Mouse (Mus musculus) kidney, postnatal 0 days (tissue): ENCODE measurements around the gene Nedd8. TPM values are rescaled to one million over a fixed set of nuclear protein-coding genes. Genes with fewer than 3 reads are reported as not detected.

ENCODE experiments used
- ATAC-seq: fragments of 200-750 bp; cut with Nextera tagmentation; replicated peaks from 2 replicates; pipeline ENCODE4 v1.8.0; 2017; ENCODE audit warnings: low read depth, moderate number of reproducible peaks, moderate TSS enrichment, moderate library complexity; ENCODE audit not compliant: low FRiP score
- DNase-seq: peaks from one replicate; pipeline ENCODE4 v3.0.0-alpha.2; 2016; ENCODE audit warnings: low spot score
- H3K27ac ChIP-seq: fragments of 300-500 bp; sonication (generic); 2 replicates; pipeline ENCODE4 v1.5.1; 2014; ENCODE audit warnings: mild to moderate bottlenecking
- H3K27me3 ChIP-seq: fragments of 300-500 bp; sonication (generic); 2 replicates; pipeline ENCODE4 v1.6.1; 2014; ENCODE audit warnings: low read length, mixed read lengths; ENCODE audit not compliant: insufficient read depth
- H3K36me3 ChIP-seq: fragments of 300-500 bp; sonication (generic); 2 replicates; pipeline ENCODE4 v1.6.1; 2014; ENCODE audit warnings: low read length, mixed read lengths; ENCODE audit not compliant: insufficient read depth
- H3K4me1 ChIP-seq: fragments of 300-500 bp; sonication (generic); replicated peaks from 2 replicates; pipeline ENCODE4 v1.6.1; 2014; ENCODE audit warnings: antibody characterized with exemption, low read length, mixed read lengths; ENCODE audit not compliant: insufficient read depth
- H3K4me2 ChIP-seq: fragments of 300-500 bp; sonication (generic); 2 replicates; pipeline ENCODE4 v1.6.1; 2014; ENCODE audit warnings: mild to moderate bottlenecking, low read length, moderate library complexity, mixed read lengths
- H3K4me3 ChIP-seq: fragments of 300-500 bp; sonication (generic); replicated peaks from 2 replicates; pipeline ENCODE4 v1.5.1; 2014; ENCODE audit warnings: low read depth, low read length
- H3K9ac ChIP-seq: fragments of 300-500 bp; sonication (generic); 2 replicates; pipeline ENCODE4 v1.6.1; 2014; ENCODE audit warnings: low read depth, low read length
- H3K9me3 ChIP-seq: fragments of 300-500 bp; sonication (generic); replicated peaks from 2 replicates; pipeline ENCODE4 v1.6.1; 2016; ENCODE audit warnings: low read length, inconsistent platforms, mixed read lengths
- CTCF ChIP-seq: IDR thresholded peaks from 2 replicates; pipeline ENCODE4 v1.5.1; 2016; ENCODE audit warnings: antibody characterized with exemption, low read depth, mild to moderate bottlenecking, moderate library complexity
- WGBS: fragments of 180-500 bp; shearing (Covaris S2); extraction: QIAGEN DNeasy Blood & Tissue Kit; methylation state at CpG from one replicate; pipeline ENCODE4 v1.1.7; 2014; 5-methylcytosine and 5-hydroxymethylcytosine counted together
- polyA plus RNA-seq: library from polyadenylated mRNA; unstranded; fragments of >200 nt; fragmentation: Nextera tagmentation; extraction: Ambion mirVana; gene quantifications from 2 replicates; pipeline ENCODE4 v1.2.1, GENCODE M21; 2015

Gene Nedd8
- polyA plus RNA-seq, 1 experiment from 2014 or later = 548 TPM

GRCm38 (mm10) chr14:55658011-55658410, 13.9 kb downstream of the Nedd8 start:
- DNase-seq (no peak), ATAC-seq (peak; percentile 61)
- no peak for TF ChIP-seq CTCF
- Histone ChIP-seq H3K4me2 (no peak overlapping the region), H3K36me3 (peaks cover 11% of the 10 kb centered on the region; the same call in 1 of the 2 replicates), H3K27ac (no peak overlapping the region), H3K4me1 (0 out of 2 replicates have a peak, but pooled peaks cover 3% of the 10 kb centered on the region), H3K9me3 (no peaks in the 10 kb centered on the region), H3K4me3 (no peak overlapping the region), H3K27me3 (no peaks in the 10 kb centered on the region), H3K9ac (no peak overlapping the region)
- WGBS = 81% methylated on average over 5 of the region's 5 CpGs

DNA sequence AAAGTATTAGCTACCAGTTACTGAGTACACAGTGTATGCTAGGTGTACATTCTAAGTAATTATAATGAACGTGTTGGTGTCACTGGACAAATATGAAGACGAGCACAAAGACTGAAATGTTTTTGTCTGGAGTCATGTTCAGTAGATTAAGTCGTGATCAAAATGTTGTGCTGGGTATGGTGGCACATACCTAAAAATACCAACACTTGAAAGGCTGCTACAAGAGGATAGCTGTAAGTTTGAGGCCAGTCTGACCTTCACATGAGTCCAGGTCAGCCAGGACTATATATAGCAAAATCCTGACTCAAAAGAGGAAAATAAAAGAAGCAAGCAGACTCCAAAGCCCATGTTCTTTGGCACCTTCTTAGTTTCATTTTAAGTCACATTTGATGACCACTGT, 15.0 kb downstream of the Nedd8 start:
- Histone ChIP-seq H3K4me2 (no peak overlapping the region), H3K27me3 (no peaks in the 10 kb centered on the region), H3K36me3 (peaks cover 6% of the 10 kb centered on the region; the same call in 1 of the 2 replicates), H3K9ac (no peak overlapping the region), H3K4me1 (0 out of 2 replicates have a peak, but pooled peaks cover 3% of the 10 kb centered on the region), H3K9me3 (no peaks in the 10 kb centered on the region), H3K4me3 (no peak overlapping the region), H3K27ac (no peak overlapping the region)
- no peak for ATAC-seq
- no peak for DNase-seq
- TF ChIP-seq CTCF = no peak
- 87% methylated on average over 3 of the region's 3 CpGs for WGBS

GRCm38 (mm10) chr14:55651528-55651927, 20.4 kb downstream of the Nedd8 start:
- ATAC-seq = no peak

GRCm38 (mm10) chr14:55649884-55650283, 22.0 kb downstream of the Nedd8 start, which contains the start of gene Tssk4:
Tssk4 (plus strand) TSS chr14:55650184.
- 91% methylated on average over 2 of the region's 2 CpGs for WGBS
- H3K36me3 ChIP-seq = 0 out of 2 replicates have a peak, but pooled peaks cover 6% of the 10 kb centered on the region
- no peak within 1 kb of the TSS for H3K4me3 ChIP-seq
- no peak within 1 kb of the TSS for H3K27ac ChIP-seq
- no peak within 1 kb of the TSS for H3K4me2 ChIP-seq
- H3K27me3 ChIP-seq = no peaks in the 10 kb centered on the region
- no peak for DNase-seq
- no peak for TF ChIP-seq CTCF
- H3K9me3 ChIP-seq = no peaks in the 10 kb centered on the region
- no peak within 1 kb of the TSS for H3K9ac ChIP-seq
- H3K4me1 ChIP-seq = no peaks in the 10 kb centered on the region; the same call in 1 of the 2 replicates
- no peak for ATAC-seq

More at GRCm38 (mm10) chr14:55651528-55651927, 20.4 kb downstream of the Nedd8 start:
- H3K9me3 ChIP-seq = no peaks in the 10 kb centered on the region
- 90% methylated on average over 7 of the region's 7 CpGs for WGBS
- H3K9ac ChIP-seq = no peak overlapping the region
- H3K36me3 ChIP-seq = 0 out of 2 replicates have a peak, but pooled peaks cover 2% of the 10 kb centered on the region
- no peak overlapping the region for H3K4me2 ChIP-seq
- no peaks in the 10 kb centered on the region for H3K27me3 ChIP-seq
- H3K4me3 ChIP-seq = no peak overlapping the region
- H3K4me1 ChIP-seq = no peaks in the 10 kb centered on the region
- no peak for TF ChIP-seq CTCF
- H3K27ac ChIP-seq = no peak overlapping the region
- no peak for DNase-seq

GRCm38 (mm10) chr14:55644261-55644888, 27.5 kb downstream of the Nedd8 start:
- Histone ChIP-seq H3K36me3 (peaks cover 21% of the 10 kb centered on the region; the same call in 1 of the 2 replicates), H3K4me2 (peak overlapping the region; percentile 81), H3K27ac (peak overlapping the region; percentile 96), H3K27me3 (no peaks in the 10 kb centered on the region), H3K9me3 (no peaks in the 10 kb centered on the region), H3K4me3 (peak overlapping the region; percentile 72), H3K9ac (peak overlapping the region; percentile 93), H3K4me1 (peaks cover 7% of the 10 kb centered on the region)
- TF ChIP-seq CTCF = no peak
- 11% methylated on average over 17 of the region's 17 CpGs for WGBS
- no peak for ATAC-seq
- DNase-seq = peak; percentile 68

- peaks cover 7% of the 10 kb centered on the region for H3K4me1 ChIP-seq
- peak within 1 kb of the TSS; percentile 72 for H3K4me3 ChIP-seq
- H3K9ac ChIP-seq = peak within 1 kb of the TSS; percentile 93
- DNase-seq (peak; percentile 87), ATAC-seq (peak; percentile 86)
- H3K9me3 ChIP-seq = no peaks in the 10 kb centered on the region
- WGBS = under 1% methylated on average over 84 of the region's 89 CpGs
- peak within 1 kb of the TSS; percentile 81 for H3K4me2 ChIP-seq
- peaks cover 31% of the 10 kb centered on the region; the same call in 1 of the 2 replicates for H3K36me3 ChIP-seq
- peak within 1 kb of the TSS; percentile 96 for H3K27ac ChIP-seq
- no peak for TF ChIP-seq CTCF
- no peaks in the 10 kb centered on the region for H3K27me3 ChIP-seq
Measured at GRCm38 (mm10) chr14:55643060-55643907, 28.6 kb downstream of the Nedd8 start, which contains the start of gene Tm9sf1. Tm9sf1 (minus strand) TSS chr14:55643806.
